Mouse (Mus musculus) layer of hippocampus, adult 9-10 months (tissue): ENCODE measurements around the gene Ltbp1.

Experiments
- DNase-seq: peaks from one replicate; pipeline ENCODE4 v3.0.0; 2022; ENCODE audit warnings: low spot score

The Ltbp1 gene

GRCm38 (mm10) chr17:75005685-75006680 is 615 bp downstream of the Ltbp1 start:
- DNase-seq, result no peak

GRCm38 (mm10) chr17:75010955-75011354 is 5.6 kb downstream of the Ltbp1 start:
- no peak for DNase-seq

GRCm38 (mm10) chr17:75013211-75013610 is 7.8 kb downstream of the Ltbp1 start:
- no peak for DNase-seq

GRCm38 (mm10) chr17:75013868-75014267 is 8.5 kb downstream of the Ltbp1 start:
- no peak for DNase-seq

- DNase-seq, result no peak
Observed at GRCm38 (mm10) chr17:75014601-75015356, 9.4 kb downstream of the Ltbp1 start.

GRCm38 (mm10) chr17:75015546-75015945 is 10.2 kb downstream of the Ltbp1 start:
- DNase-seq, result no peak

GRCm38 (mm10) chr17:75017423-75017822 is 12.1 kb downstream of the Ltbp1 start:
- DNase-seq, result no peak

- DNase-seq, result no peak
Observed at GRCm38 (mm10) chr17:75018142-75018541, 12.8 kb downstream of the Ltbp1 start.

GRCm38 (mm10) chr17:75020026-75020425 is 14.7 kb downstream of the Ltbp1 start:
- no peak for DNase-seq

GRCm38 (mm10) chr17:75020619-75021018 is 15.3 kb downstream of the Ltbp1 start:
- no peak for DNase-seq

GRCm38 (mm10) chr17:75027358-75028131 is 22.2 kb downstream of the Ltbp1 start:
- DNase-seq, result no peak

GRCm38 (mm10) chr17:75033356-75033755 is 28.0 kb downstream of the Ltbp1 start:
- no peak for DNase-seq

- no peak for DNase-seq
Observed at GRCm38 (mm10) chr17:75033872-75034615, 28.7 kb downstream of the Ltbp1 start.

GRCm38 (mm10) chr17:75036881-75037280 is 31.5 kb downstream of the Ltbp1 start:
- DNase-seq, result no peak

- DNase-seq, result no peak
Observed at GRCm38 (mm10) chr17:75039017-75039416, 33.6 kb downstream of the Ltbp1 start.

- no peak for DNase-seq
Observed at GRCm38 (mm10) chr17:75049366-75049969, 44.1 kb downstream of the Ltbp1 start.

GRCm38 (mm10) chr17:75051440-75051925 is 46.1 kb downstream of the Ltbp1 start:
- DNase-seq, result no peak

- DNase-seq, result no peak
Observed at GRCm38 (mm10) chr17:75055235-75055634, 49.9 kb downstream of the Ltbp1 start.

- DNase-seq, result no peak
Observed at GRCm38 (mm10) chr17:75055961-75056360, 50.6 kb downstream of the Ltbp1 start.

GRCm38 (mm10) chr17:75056631-75057030 is 51.3 kb downstream of the Ltbp1 start:
- no peak for DNase-seq

GRCm38 (mm10) chr17:75066340-75066739 is 61.0 kb downstream of the Ltbp1 start:
- no peak for DNase-seq
